Mouse (Mus musculus) heart, adult 2 months (tissue): ENCODE measurements at regions not wholly inside any gene's neighbourhood (a gene's known extent, or its start where the extent isn't known, plus 50 kb on each side); places are given as distances from the start of the nearest gene placed in this dataset.

ENCODE experiments used
- DNase-seq, 2 experiments: peaks; one replicate each; pipeline ENCODE4 v3.0.0; 2021
- H3K27ac ChIP-seq: fragments of 200-600 bp; 2 replicates; pipeline ENCODE4 v1.8.1; 2022
- H3K27me3 ChIP-seq: fragments of 200-500 bp; 2 replicates; pipeline ENCODE4 v1.6.1; 2012; ENCODE audit warnings: mild to moderate bottlenecking, low read length, inconsistent platforms, mixed read lengths; ENCODE audit not compliant: control insufficient read depth, insufficient read depth
- H3K36me3 ChIP-seq: fragments of 200-500 bp; 2 replicates; pipeline ENCODE4 v1.6.1; 2012; ENCODE audit warnings: low read length, inconsistent platforms; ENCODE audit not compliant: control insufficient read depth, insufficient read depth
- H3K4me1 ChIP-seq: fragments of 200-500 bp; 2 replicates; pipeline ENCODE4 v1.6.1; 2011; ENCODE audit warnings: low read length; ENCODE audit not compliant: control insufficient read depth, insufficient read depth
- H3K4me3 ChIP-seq: fragments of 200-600 bp; 2 replicates; pipeline ENCODE4 v1.8.1; 2022
- H3K79me2 ChIP-seq: fragments of 200-500 bp; replicated peaks from 2 replicates; pipeline ENCODE4 v1.6.1; 2012; ENCODE audit warnings: mild to moderate bottlenecking, inconsistent platforms, low read length, moderate library complexity, mixed read lengths; ENCODE audit not compliant: control insufficient read depth, insufficient read depth
- H3K9ac ChIP-seq: fragments of 200-500 bp; 2 replicates; pipeline ENCODE4 v1.6.1; 2012; ENCODE audit warnings: low read depth, mild to moderate bottlenecking, control low read depth, inconsistent platforms, low read length, mixed read lengths
- CTCF ChIP-seq: fragments of 200-600 bp; IDR thresholded peaks from 2 replicates; pipeline ENCODE4 v1.8.1; 2022; ENCODE audit warnings: antibody characterized with exemption, mild to moderate bottlenecking, moderate library complexity
- EP300 ChIP-seq: fragments of 200-500 bp; IDR thresholded peaks from 2 replicates; pipeline ENCODE4 v1.6.1; 2011; ENCODE audit warnings: low read depth, low read length, control low read depth; ENCODE audit not compliant: insufficient read depth
- POLR2A ChIP-seq: fragments of 200-500 bp; IDR thresholded peaks from 2 replicates; pipeline ENCODE4 v1.6.1; 2011; ENCODE audit warnings: mild to moderate bottlenecking, low read depth, low read length, control low read depth; ENCODE audit not compliant: insufficient read depth
- WGBS: fragments of 180-500 bp; shearing (Covaris S2); methylation state at CpG from one replicate; pipeline ENCODE4 v1.1.7; 2018; 5-methylcytosine and 5-hydroxymethylcytosine counted together
- intact Hi-C: fragments of 180-260 bp; cut with DNase I; formaldehyde crosslinking; loops from one replicate; pipeline ENCODE4 v1.15.1; 2025

DNA sequence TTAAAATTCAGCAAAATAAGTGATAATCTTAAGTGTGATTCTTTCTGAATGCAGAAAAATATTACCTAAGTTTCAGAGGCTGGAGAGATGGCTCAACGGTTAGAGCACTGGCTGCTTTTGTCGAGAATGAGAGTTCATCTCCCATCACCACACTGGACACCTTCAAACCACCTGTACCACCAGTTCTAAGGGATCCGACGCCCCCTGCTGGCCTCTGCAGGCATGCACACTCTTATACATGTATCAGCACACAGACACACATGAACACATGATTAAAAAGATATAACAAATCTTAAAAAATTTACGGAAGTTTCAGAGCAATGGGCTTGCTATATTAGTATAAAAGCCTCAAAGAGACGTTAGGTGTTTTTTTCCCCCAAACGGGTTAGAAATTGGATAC, 80.9 kb upstream of the Ubash3b start:
- 85% methylated on average over 7 of the region's 7 CpGs for WGBS
- Histone ChIP-seq H3K36me3 (no peaks in the 10 kb centered on the region), H3K79me2 (no peaks in the 10 kb centered on the region), H3K4me1 (no peaks in the 10 kb centered on the region), H3K27ac (no peak overlapping the region), H3K9ac (no peak overlapping the region), H3K4me3 (no peak overlapping the region), H3K27me3 (no peaks in the 10 kb centered on the region)
- no peak for DNase-seq
- intact Hi-C loops = no loop called here
- TF ChIP-seq EP300 = no peak
- TF ChIP-seq POLR2A = no peak
- peak; percentile 18; the same call in 1 of the 2 replicates for TF ChIP-seq CTCF

DNA sequence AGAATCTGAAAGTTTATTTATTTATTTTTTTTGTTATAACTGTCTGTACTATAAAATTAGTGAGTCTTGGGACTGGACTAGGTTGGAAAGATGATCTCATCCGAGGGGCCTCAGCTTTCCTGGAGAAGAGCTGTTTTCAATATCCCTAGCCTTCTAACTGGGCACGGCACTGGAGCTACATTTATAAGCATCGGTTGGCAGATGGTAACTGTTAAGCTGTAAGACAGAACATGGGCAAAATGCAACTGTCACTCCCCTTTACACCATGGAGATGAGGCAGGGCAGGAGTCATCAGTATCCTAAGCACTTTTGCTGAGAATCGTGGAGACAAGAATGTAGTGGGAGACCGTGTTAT, 77.6 kb upstream of the Ubash3b start:
- no peak overlapping the region for H3K9ac ChIP-seq
- intact Hi-C loops = no loop called here
- H3K36me3 ChIP-seq = no peaks in the 10 kb centered on the region
- no peak overlapping the region for H3K4me3 ChIP-seq
- H3K79me2 ChIP-seq = no peaks in the 10 kb centered on the region
- no peaks in the 10 kb centered on the region for H3K4me1 ChIP-seq
- H3K27me3 ChIP-seq = no peaks in the 10 kb centered on the region
- no peak for DNase-seq
- WGBS = 79% methylated on average over 5 of the region's 5 CpGs
- no peak for TF ChIP-seq EP300
- no peak for TF ChIP-seq POLR2A
- TF ChIP-seq CTCF = no peak
- H3K27ac ChIP-seq = no peak overlapping the region

DNA sequence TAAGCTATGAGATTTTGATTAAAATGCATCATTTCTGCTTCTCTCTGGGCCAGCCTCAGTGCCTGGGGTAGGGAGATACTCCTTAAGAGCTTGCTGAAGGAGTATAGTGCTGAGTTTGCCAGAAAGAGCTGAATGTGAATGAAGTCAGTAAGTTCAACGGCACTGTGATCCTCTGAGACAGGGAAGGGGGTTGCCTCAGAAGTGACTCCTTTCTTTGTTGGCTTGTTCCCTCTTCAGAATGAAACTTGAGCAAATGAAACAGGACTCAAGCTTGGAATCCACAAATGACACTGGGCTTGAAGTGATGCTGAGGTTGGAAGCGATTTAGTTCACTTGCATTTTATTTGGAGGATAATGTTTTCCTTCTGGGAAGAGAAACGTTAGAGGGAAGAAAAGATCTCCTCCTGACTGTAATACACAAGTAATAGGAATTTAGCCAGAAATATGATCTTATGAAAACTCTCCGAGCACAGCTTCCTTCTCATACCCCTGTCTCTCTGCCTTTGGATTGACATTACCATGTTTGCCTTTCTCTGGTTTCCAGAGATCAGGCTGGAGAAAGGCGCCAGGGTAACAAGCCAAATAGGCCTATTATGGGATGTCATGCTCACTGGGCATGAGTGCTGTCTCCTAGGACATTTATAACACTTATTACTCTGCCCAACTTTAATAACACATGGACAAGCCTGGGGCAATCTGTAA, 77.0 kb upstream of the Ubash3b start:
- no peak overlapping the region for H3K27ac ChIP-seq
- no peaks in the 10 kb centered on the region for H3K36me3 ChIP-seq
- no peaks in the 10 kb centered on the region for H3K4me1 ChIP-seq
- no peak overlapping the region for H3K4me3 ChIP-seq
- H3K27me3 ChIP-seq = no peaks in the 10 kb centered on the region
- TF ChIP-seq POLR2A (no peak), EP300 (no peak), CTCF (no peak)
- H3K9ac ChIP-seq = no peak overlapping the region
- no peaks in the 10 kb centered on the region for H3K79me2 ChIP-seq
- intact Hi-C loops = no loop called here
- 69% methylated on average over 5 of the region's 5 CpGs for WGBS
- DNase-seq = no peak

DNA sequence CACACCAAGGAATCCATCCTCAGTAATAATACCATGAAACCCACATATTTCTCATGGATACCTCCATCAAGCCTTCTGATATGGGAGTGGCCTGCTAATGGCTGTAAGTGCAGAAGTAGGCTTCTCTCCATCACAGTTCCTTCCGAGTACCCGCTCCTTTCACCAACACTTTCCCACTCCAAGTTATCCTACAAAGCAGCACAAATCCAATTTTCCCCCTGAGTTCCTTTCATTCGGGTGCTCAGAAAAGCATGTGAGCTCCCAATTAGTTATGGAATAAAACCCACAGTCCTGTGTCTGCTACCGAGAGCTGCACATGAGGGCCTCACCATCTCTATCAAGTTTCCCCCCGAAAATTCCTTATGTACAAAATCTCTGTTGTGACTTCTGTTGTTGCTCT, 75.8 kb upstream of the Ubash3b start:
- Histone ChIP-seq H3K36me3 (no peaks in the 10 kb centered on the region), H3K4me1 (no peaks in the 10 kb centered on the region), H3K27me3 (no peaks in the 10 kb centered on the region), H3K27ac (no peak overlapping the region), H3K4me3 (no peak overlapping the region), H3K79me2 (no peaks in the 10 kb centered on the region), H3K9ac (no peak overlapping the region)
- TF ChIP-seq EP300 (no peak), POLR2A (no peak), CTCF (no peak)
- WGBS = 94% methylated on average over 5 of the region's 5 CpGs
- intact Hi-C loops = no loop called here
- DNase-seq = no peak

DNA sequence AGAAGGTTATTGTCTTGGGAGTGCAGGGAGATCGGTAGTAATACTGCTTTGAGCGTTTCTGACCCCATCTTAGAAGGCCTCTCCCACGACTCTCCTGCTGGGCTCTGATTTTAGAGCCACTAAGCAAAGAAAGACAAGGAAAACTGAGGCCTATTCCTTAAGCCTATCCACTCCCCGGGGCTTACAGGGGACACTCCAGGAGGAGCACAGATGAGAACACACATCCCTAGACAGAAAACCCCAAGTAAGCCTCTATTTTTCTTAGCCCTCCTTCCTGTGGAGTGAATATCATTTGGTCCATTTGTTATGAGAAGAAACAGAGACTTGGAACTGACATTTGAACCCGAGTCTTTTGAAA, 67.7 kb upstream of the Ubash3b start:
- no peak for DNase-seq
- Histone ChIP-seq H3K79me2 (no peaks in the 10 kb centered on the region), H3K27ac (peak overlapping the region; percentile 89), H3K4me1 (peaks cover 4% of the 10 kb centered on the region), H3K27me3 (no peaks in the 10 kb centered on the region), H3K36me3 (no peaks in the 10 kb centered on the region), H3K9ac (peak overlapping the region; percentile 81), H3K4me3 (peak overlapping the region; percentile 58)
- intact Hi-C loops = loop anchor here (5.0 to 10.0 kb wide), 4 partner anchors 98 to 1036 kb away; partner anchors contain the start of gene Sc5d
- TF ChIP-seq POLR2A = no peak
- TF ChIP-seq EP300 = no peak
- no peak for TF ChIP-seq CTCF
- WGBS = 22% methylated on average over 5 of the region's 5 CpGs

DNA sequence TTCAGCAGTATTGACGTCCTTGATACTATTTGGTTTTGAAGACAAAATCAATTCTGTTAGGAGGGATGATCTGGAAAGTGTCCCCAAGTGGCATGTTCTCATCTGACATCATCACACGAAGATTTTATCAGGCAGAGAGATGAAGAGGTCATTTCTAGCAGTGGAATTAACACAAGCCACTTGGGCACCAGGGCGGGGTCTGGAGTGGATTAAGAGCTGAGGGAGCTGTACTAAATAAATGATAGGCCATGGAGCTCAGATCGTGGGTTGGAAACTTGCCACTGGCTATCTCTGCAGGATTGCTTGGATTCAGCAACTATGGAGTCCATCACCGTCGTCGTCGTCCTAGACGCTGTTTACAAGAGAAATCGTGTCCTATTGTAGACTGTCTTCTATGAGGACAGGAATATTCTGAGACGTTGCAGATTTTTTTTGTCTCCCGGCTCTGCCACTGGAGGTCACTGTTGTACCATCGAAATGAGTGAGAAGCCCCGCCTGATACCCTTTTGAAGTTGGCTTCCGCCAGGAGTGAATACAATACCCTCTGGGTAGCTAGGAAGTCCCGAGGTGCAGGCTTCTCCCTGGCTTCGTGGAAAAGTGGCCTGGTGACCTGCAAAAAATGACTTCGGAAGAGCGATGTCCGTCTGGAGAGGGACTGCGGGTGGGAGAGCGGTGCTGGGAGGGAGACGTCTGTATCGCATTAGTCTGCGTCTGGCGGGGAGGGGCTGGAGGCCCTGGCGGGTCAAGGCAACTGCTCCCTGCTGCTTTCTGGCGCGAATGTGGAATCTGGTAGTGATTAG, 67.1 kb upstream of the Ubash3b start:
- H3K4me3 ChIP-seq = peak overlapping the region; percentile 58
- no peaks in the 10 kb centered on the region for H3K79me2 ChIP-seq
- no peaks in the 10 kb centered on the region for H3K27me3 ChIP-seq
- H3K4me1 ChIP-seq = peaks cover 4% of the 10 kb centered on the region
- 7% methylated on average over 29 of the region's 29 CpGs for WGBS
- peak overlapping the region; percentile 89 for H3K27ac ChIP-seq
- no peaks in the 10 kb centered on the region for H3K36me3 ChIP-seq
- intact Hi-C loops = loop anchor here (1.0 to 10.0 kb wide), 7 partner anchors 99 to 1036 kb away; partner anchors contain the start of gene Sc5d
- H3K9ac ChIP-seq = peak overlapping the region; percentile 81
- peak; percentile 89 to 92 for DNase-seq
- peak; percentile 82 for TF ChIP-seq EP300
- peak; percentile 64 for TF ChIP-seq POLR2A
- TF ChIP-seq CTCF = peak; percentile 89
